In the genomic region with DNA sequence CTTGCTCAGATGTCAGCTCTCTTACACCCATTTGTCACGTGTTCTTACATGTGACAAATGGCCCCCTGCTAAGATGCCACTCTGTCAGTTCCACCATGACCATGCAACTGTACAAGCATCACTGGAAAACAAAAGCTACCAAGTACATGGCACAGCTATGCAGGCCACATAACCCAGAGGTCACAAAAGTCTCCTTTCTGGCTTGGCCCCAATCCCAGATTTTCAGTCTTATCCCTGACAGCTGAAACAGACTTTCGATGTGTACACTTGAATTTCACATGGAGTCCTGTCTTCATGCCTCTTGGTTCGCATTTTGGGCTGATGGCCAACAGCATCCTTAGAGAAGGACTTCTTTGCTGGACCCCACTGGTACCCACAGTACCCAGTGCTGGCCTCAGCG, we compare ENCODE assay signal across 19 mouse cellular contexts.
DNase-seq lines count a peak whose midpoint lies in the region; ATAC-seq lines count a peak whose summit lies in the region.
"Had no signal": no experiment of that assay in that cellular context is flagged by ENCODE, and none has a peak within 500 bp of the region (broad histone marks: within the 10 kb centered on the region; RNA-seq: fewer than 3 reads in every experiment).

No protein-coding gene starts in this region.

- H3K27ac ChIP-seq in forebrain, embryonic 14.5 days (ENCODE audit: low read depth, low read length), result no peak overlapping the region
- no peak overlapping the region for H3K27ac ChIP-seq in forebrain, embryonic 10.5 days
- no peak overlapping the region for H3K27ac ChIP-seq in embryonic facial prominence, embryonic 10.5 days (replicated peaks)
- H3K27ac ChIP-seq: embryonic facial prominence, embryonic 13.5 days; forebrain, embryonic 13.5 days; heart, embryonic 13.5 days; hindbrain, embryonic 15.5 days had no signal

- H3K4me1 ChIP-seq in forebrain, embryonic 14.5 days (ENCODE audit: control insufficient read depth, insufficient read depth, low read length), result no peaks in the 10 kb centered on the region
- 0 out of 2 replicates have a peak, but pooled peaks cover 3% of the 10 kb centered on the region for H3K4me1 ChIP-seq in forebrain, embryonic 10.5 days
- H3K4me1 ChIP-seq in embryonic facial prominence, embryonic 10.5 days, result no peaks in the 10 kb centered on the region

- ATAC-seq in forebrain, embryonic 14.5 days, result no peak
- ATAC-seq: forebrain, embryonic 13.5 days had no signal

- no peaks in the 10 kb centered on the region for H3K9me3 ChIP-seq in forebrain, embryonic 14.5 days (replicated peaks; ENCODE audit: control insufficient read depth, low read length)
- no peaks in the 10 kb centered on the region for H3K9me3 ChIP-seq in forebrain, embryonic 10.5 days
- H3K9me3 ChIP-seq in embryonic facial prominence, embryonic 10.5 days, result no peaks in the 10 kb centered on the region
- H3K9me3 ChIP-seq: embryonic facial prominence, embryonic 13.5 days; forebrain, embryonic 13.5 days; heart, embryonic 13.5 days; hindbrain, embryonic 15.5 days had no signal

- no peak overlapping the region for H3K4me3 ChIP-seq in forebrain, embryonic 14.5 days (ENCODE audit: low read depth, low read length)
- H3K4me3 ChIP-seq in forebrain, embryonic 10.5 days, result no peak overlapping the region
- no peak overlapping the region for H3K4me3 ChIP-seq in embryonic facial prominence, embryonic 10.5 days
- H3K4me3 ChIP-seq: embryonic facial prominence, embryonic 13.5 days; forebrain, embryonic 13.5 days; heart, embryonic 13.5 days; hindbrain, embryonic 15.5 days had no signal

- H3K27me3 ChIP-seq in forebrain, embryonic 14.5 days (replicated peaks; ENCODE audit: control insufficient read depth, insufficient read depth, low read length), result no peaks in the 10 kb centered on the region
- H3K27me3 ChIP-seq in forebrain, embryonic 10.5 days (ENCODE audit: poor library complexity, severe bottlenecking), result no peaks in the 10 kb centered on the region
- no peaks in the 10 kb centered on the region for H3K27me3 ChIP-seq in embryonic facial prominence, embryonic 10.5 days (replicated peaks; ENCODE audit: low read depth, poor library complexity, severe bottlenecking)
- H3K27me3 ChIP-seq: embryonic facial prominence, embryonic 13.5 days; forebrain, embryonic 13.5 days; heart, embryonic 13.5 days; hindbrain, embryonic 15.5 days had no signal

- peak; percentile 8 for DNase-seq in forebrain, embryonic 14.5 days (ENCODE audit: low spot score)
- no peak for DNase-seq in forebrain, embryonic 10.5 days (ENCODE audit: extremely low spot score, low spot score)
- peak; percentile 34 for DNase-seq in kidney, adult 9 months
- no peak for DNase-seq in kidney, postnatal 10 days
- peak; percentile 33 for DNase-seq in thymus, postnatal 25 days
- no peak for DNase-seq in thymus, postnatal 36 days
- DNase-seq in embryonic facial prominence, embryonic 10.5 days (ENCODE audit: low spot score), result no peak
- no peak for DNase-seq in cerebellum, adult 9-11 months
- DNase-seq: adrenal gland, postnatal 10 days; cerebellum, adult 11 months; cerebellum, adult 8-10 months; cerebellum, postnatal 25 days; gastrocnemius, postnatal 36 days; heart, adult 18-20 months; heart, postnatal 36 days had no signal

- no peak overlapping the region for H3K9ac ChIP-seq in forebrain, embryonic 14.5 days (ENCODE audit: low read length)
- H3K9ac ChIP-seq: embryonic facial prominence, embryonic 13.5 days; forebrain, embryonic 13.5 days; heart, embryonic 13.5 days; hindbrain, embryonic 15.5 days had no signal

- no peak overlapping the region for H3K4me2 ChIP-seq in forebrain, embryonic 14.5 days (ENCODE audit: low read length)
- H3K4me2 ChIP-seq: embryonic facial prominence, embryonic 13.5 days; forebrain, embryonic 13.5 days; heart, embryonic 13.5 days; hindbrain, embryonic 15.5 days had no signal

- no peaks in the 10 kb centered on the region for H3K36me3 ChIP-seq in forebrain, embryonic 14.5 days (ENCODE audit: control insufficient read depth, insufficient read depth, low read length)
- no peaks in the 10 kb centered on the region for H3K36me3 ChIP-seq in forebrain, embryonic 10.5 days (replicated peaks)
- H3K36me3 ChIP-seq in embryonic facial prominence, embryonic 10.5 days (replicated peaks), result no peaks in the 10 kb centered on the region
- H3K36me3 ChIP-seq: embryonic facial prominence, embryonic 13.5 days; heart, embryonic 13.5 days; hindbrain, embryonic 15.5 days had no signal

- WGBS in forebrain, embryonic 14.5 days, result 75% methylated on average over 4 of the region's 4 CpGs
- WGBS in forebrain, embryonic 10.5 days, result 84% methylated on average over 4 of the region's 4 CpGs
- WGBS in embryonic facial prominence, embryonic 10.5 days, result 89% methylated on average over 4 of the region's 4 CpGs

Comparison
In these comparisons a context has a peak if more than half of its experiments do, and no peak if none do; other contexts are left out.
1. DNase-seq: peak in forebrain, embryonic 14.5 days (single experiment), kidney, adult 9 months (single experiment) and thymus, postnatal 25 days (single experiment); none in forebrain, embryonic 10.5 days (single experiment), kidney, postnatal 10 days (single experiment), thymus, postnatal 36 days (0 of 2), embryonic facial prominence, embryonic 10.5 days (single experiment) and cerebellum, adult 9-11 months (single experiment).